8 mouse cellular contexts compared by ENCODE assay signal in genomic region chr9:41950109-41950990, GRCm38 (mm10).
DNase-seq lines count a peak whose midpoint lies in the region; ATAC-seq and TF ChIP-seq lines count a peak whose summit lies in the region.

No protein-coding gene starts in this region.

- no peaks in the 10 kb centered on the region for H3K36me3 ChIP-seq in forebrain, embryonic 12.5 days (replicated peaks)
- H3K36me3 ChIP-seq in heart, embryonic 16.5 days (ENCODE audit: control insufficient read depth, insufficient read depth) = no peaks in the 10 kb centered on the region
- H3K36me3 ChIP-seq in liver, embryonic 13.5 days = no peaks in the 10 kb centered on the region
- no peaks in the 10 kb centered on the region for H3K36me3 ChIP-seq in splenic B cell, adult 2 months (ENCODE audit: control insufficient read depth, insufficient read depth, low read length, poor library complexity, severe bottlenecking)

- peak overlapping the region; percentile 61 for H3K9ac ChIP-seq in forebrain, embryonic 12.5 days
- H3K9ac ChIP-seq in heart, embryonic 16.5 days (ENCODE audit: low read length) = peak overlapping the region; percentile 85
- H3K9ac ChIP-seq in liver, embryonic 13.5 days = peak overlapping the region; percentile 26; the same call in 1 of the 2 replicates

- no peak for TF ChIP-seq POLR2A in brain, embryonic 14.5 days (IDR thresholded peaks at IDR 0.05; ENCODE audit: borderline replicate concordance, extremely low read depth, insufficient read depth, insufficient read length, poor library complexity, severe bottlenecking)

- peak overlapping the region; percentile 52 for H3K4me2 ChIP-seq in forebrain, embryonic 12.5 days
- peak overlapping the region; percentile 88 for H3K4me2 ChIP-seq in heart, embryonic 16.5 days (ENCODE audit: low read depth, low read length)
- H3K4me2 ChIP-seq in liver, embryonic 13.5 days = peak overlapping the region; percentile 61

- 0 out of 2 replicates have a peak, but pooled peaks cover 7% of the 10 kb centered on the region for H3K27me3 ChIP-seq in forebrain, embryonic 12.5 days
- H3K27me3 ChIP-seq in heart, embryonic 16.5 days (ENCODE audit: control insufficient read depth, insufficient read depth, low read length) = no peaks in the 10 kb centered on the region
- peaks cover 13% of the 10 kb centered on the region; the same call in 1 of the 2 replicates for H3K27me3 ChIP-seq in liver, embryonic 13.5 days
- H3K27me3 ChIP-seq in splenic B cell, adult 2 months (ENCODE audit: control insufficient read depth, insufficient read depth, low read length, poor library complexity, severe bottlenecking) = no peaks in the 10 kb centered on the region

- H3K27ac ChIP-seq in forebrain, embryonic 12.5 days = peak overlapping the region; percentile 96
- peak overlapping the region; percentile 90 for H3K27ac ChIP-seq in heart, embryonic 16.5 days (ENCODE audit: low read length)
- H3K27ac ChIP-seq in liver, embryonic 13.5 days = no peak overlapping the region; the same call in 1 of the 2 replicates

- H3K9me3 ChIP-seq in forebrain, embryonic 12.5 days = no peaks in the 10 kb centered on the region
- H3K9me3 ChIP-seq in heart, embryonic 16.5 days (replicated peaks; ENCODE audit: control insufficient read depth, low read length) = no peaks in the 10 kb centered on the region
- H3K9me3 ChIP-seq in liver, embryonic 13.5 days (replicated peaks) = no peaks in the 10 kb centered on the region

- peak; percentile 57 for DNase-seq in 416B (ENCODE audit: low read depth)
- peak; percentile 95 for DNase-seq in brain, embryonic 14.5 days (ENCODE audit: low read depth)
- DNase-seq in kidney, postnatal 14 days = peak; percentile 93
- DNase-seq in liver, embryonic 13.5 days = no peak
- DNase-seq in naive thymus-derived CD4-positive, alpha-beta T cell, adult 2 months (ENCODE audit: low read depth) = peak; percentile 13
- DNase-seq in splenic B cell, adult 2 months (ENCODE audit: low read depth, low spot score) = peak; percentile 78

- peaks cover 48% of the 10 kb centered on the region for H3K4me1 ChIP-seq in forebrain, embryonic 12.5 days
- H3K4me1 ChIP-seq in heart, embryonic 16.5 days (ENCODE audit: control insufficient read depth, insufficient read depth, low read length) = peaks cover 11% of the 10 kb centered on the region
- H3K4me1 ChIP-seq in liver, embryonic 13.5 days (replicated peaks) = no peaks in the 10 kb centered on the region; the same call in 1 of the 2 replicates

- ATAC-seq in forebrain, embryonic 12.5 days (ENCODE audit: low FRiP score) = peak; percentile 82
- ATAC-seq in heart, embryonic 16.5 days (replicated peaks; ENCODE audit: extremely low read depth, insufficient read depth, low FRiP score) = peak; percentile 87
- no peak for ATAC-seq in liver, embryonic 13.5 days (ENCODE audit: low read depth)

- TF ChIP-seq CTCF in brain, embryonic 14.5 days (IDR thresholded peaks at IDR 0.05; ENCODE audit: borderline replicate concordance, extremely low read depth, insufficient read depth, insufficient read length) = peak; percentile 93

- H3K4me3 ChIP-seq in forebrain, embryonic 12.5 days (replicated peaks) = peak overlapping the region; percentile 39
- peak overlapping the region; percentile 63 for H3K4me3 ChIP-seq in heart, embryonic 16.5 days (ENCODE audit: low read length)
- H3K4me3 ChIP-seq in liver, embryonic 13.5 days (replicated peaks) = peak overlapping the region; percentile 32

- WGBS in forebrain, embryonic 12.5 days = 4% methylated on average over 34 of the region's 34 CpGs
- 9% methylated on average over 34 of the region's 34 CpGs for WGBS in heart, embryonic 16.5 days
- whole genome bisulfite sequencing in liver, embryonic 13.5 days (ENCODE audit: insufficient replicate concordance) = 11% methylated on average over 34 of the region's 34 CpGs

Comparison
In these comparisons a context has a peak if more than half of its experiments do, and no peak if none do; other contexts are left out.
1. H3K9ac ChIP-seq: peak in every context shown above with its lines; median percentile 85 in heart, embryonic 16.5 days; 61 in forebrain, embryonic 12.5 days; 26 in liver, embryonic 13.5 days.